Mouse (Mus musculus): ENCODE data around the gene Capn9. TPM values are rescaled to one million over a fixed set of nuclear protein-coding genes. Genes with fewer than 3 reads are reported as not detected.

Capn9 gene
- polyA plus RNA-seq, 1 experiment: not detected

- Histone ChIP-seq H3K27ac (ENCODE audit: insufficient read depth, low read length) (peak overlapping the region; percentile 74), H3K4me3 (ENCODE audit: insufficient read depth, low read length) (no peak overlapping the region), H3K4me1 (ENCODE audit: control insufficient read depth, insufficient read depth, low read length) (peaks cover 26% of the 10 kb centered on the region)
- no peak for TF ChIP-seq POLR2A (IDR thresholded peaks at IDR 0.05; ENCODE audit: low read depth, low read length)
- no peak for TF ChIP-seq CTCF (IDR thresholded peaks at IDR 0.05; ENCODE audit: borderline replicate concordance, insufficient read depth, low read length)
Measured at GRCm38 (mm10) chr8:124653568-124654475, 77.9 kb downstream of the Capn9 start.

GRCm38 (mm10) chr8:124657961-124658360 is 82.0 kb downstream of the Capn9 start:
- H3K4me3 ChIP-seq (ENCODE audit: insufficient read depth, low read length): no peak overlapping the region
- H3K4me1 ChIP-seq (ENCODE audit: control insufficient read depth, insufficient read depth, low read length): peaks cover 38% of the 10 kb centered on the region
- peak overlapping the region; percentile 2; the same call in 1 of the 2 replicates for H3K27ac ChIP-seq (ENCODE audit: insufficient read depth, low read length)
- TF ChIP-seq POLR2A (IDR thresholded peaks at IDR 0.05; ENCODE audit: low read depth, low read length): no peak
- no peak for TF ChIP-seq CTCF (IDR thresholded peaks at IDR 0.05; ENCODE audit: borderline replicate concordance, insufficient read depth, low read length)

- peak overlapping the region; percentile 2; the same call in 1 of the 2 replicates for H3K27ac ChIP-seq (ENCODE audit: insufficient read depth, low read length)
- peaks cover 33% of the 10 kb centered on the region for H3K4me1 ChIP-seq (ENCODE audit: control insufficient read depth, insufficient read depth, low read length)
- H3K4me3 ChIP-seq (ENCODE audit: insufficient read depth, low read length): no peak overlapping the region
- TF ChIP-seq CTCF (IDR thresholded peaks at IDR 0.05; ENCODE audit: borderline replicate concordance, insufficient read depth, low read length) (no peak), POLR2A (IDR thresholded peaks at IDR 0.05; ENCODE audit: low read depth, low read length) (no peak)
Measured at GRCm38 (mm10) chr8:124658415-124658814, 82.5 kb downstream of the Capn9 start.

GRCm38 (mm10) chr8:124661781-124662180 is 85.9 kb downstream of the Capn9 start:
- TF ChIP-seq CTCF (IDR thresholded peaks at IDR 0.05; ENCODE audit: borderline replicate concordance, insufficient read depth, low read length): no peak
- TF ChIP-seq POLR2A (IDR thresholded peaks at IDR 0.05; ENCODE audit: low read depth, low read length): 0 out of 2 replicates have a peak, but pooled peaks have one; percentile 43
- H3K4me3 ChIP-seq (ENCODE audit: insufficient read depth, low read length): peak overlapping the region; percentile 96
- peaks cover 16% of the 10 kb centered on the region; the same call in 1 of the 2 replicates for H3K4me1 ChIP-seq (ENCODE audit: control insufficient read depth, insufficient read depth, low read length)
- H3K27ac ChIP-seq (ENCODE audit: insufficient read depth, low read length): peak overlapping the region; percentile 94

- H3K4me3 ChIP-seq (ENCODE audit: insufficient read depth, low read length): peak overlapping the region; percentile 96
- H3K4me1 ChIP-seq (ENCODE audit: control insufficient read depth, insufficient read depth, low read length): peaks cover 16% of the 10 kb centered on the region; the same call in 1 of the 2 replicates
- peak overlapping the region; percentile 94 for H3K27ac ChIP-seq (ENCODE audit: insufficient read depth, low read length)
- TF ChIP-seq POLR2A (IDR thresholded peaks at IDR 0.05; ENCODE audit: low read depth, low read length): 0 out of 2 replicates have a peak, but pooled peaks have one; percentile 15
- no peak for TF ChIP-seq CTCF (IDR thresholded peaks at IDR 0.05; ENCODE audit: borderline replicate concordance, insufficient read depth, low read length)
Measured at GRCm38 (mm10) chr8:124662446-124663111, 86.7 kb downstream of the Capn9 start.

GRCm38 (mm10) chr8:124663112-124663873 is 87.4 kb downstream of the Capn9 start, which contains the start of gene 2310022B05Rik:
Gene 2310022B05Rik, minus strand, starts transcription at chr8:124663369.
- peak within 1 kb of the TSS; percentile 94 for H3K27ac ChIP-seq (ENCODE audit: insufficient read depth, low read length)
- peaks cover 14% of the 10 kb centered on the region; the same call in 1 of the 2 replicates for H3K4me1 ChIP-seq (ENCODE audit: control insufficient read depth, insufficient read depth, low read length)
- no peak for TF ChIP-seq CTCF (IDR thresholded peaks at IDR 0.05; ENCODE audit: borderline replicate concordance, insufficient read depth, low read length)
- TF ChIP-seq POLR2A (IDR thresholded peaks at IDR 0.05; ENCODE audit: low read depth, low read length): peak; percentile 98
- H3K4me3 ChIP-seq (ENCODE audit: insufficient read depth, low read length): peak within 1 kb of the TSS; percentile 96

GRCm38 (mm10) chr8:124663874-124664230 is 87.9 kb downstream of the Capn9 start:
- TF ChIP-seq CTCF (IDR thresholded peaks at IDR 0.05; ENCODE audit: borderline replicate concordance, insufficient read depth, low read length) (no peak), POLR2A (IDR thresholded peaks at IDR 0.05; ENCODE audit: low read depth, low read length) (0 out of 2 replicates have a peak, but pooled peaks have one; percentile 10)
- Histone ChIP-seq H3K4me3 (ENCODE audit: insufficient read depth, low read length) (peak overlapping the region; percentile 35; the same call in 1 of the 2 replicates), H3K4me1 (ENCODE audit: control insufficient read depth, insufficient read depth, low read length) (peaks cover 14% of the 10 kb centered on the region; the same call in 1 of the 2 replicates), H3K27ac (ENCODE audit: insufficient read depth, low read length) (peak overlapping the region; percentile 78)

- Histone ChIP-seq H3K27ac (ENCODE audit: insufficient read depth, low read length) (peak overlapping the region; percentile 78), H3K4me3 (ENCODE audit: insufficient read depth, low read length) (no peak overlapping the region), H3K4me1 (ENCODE audit: control insufficient read depth, insufficient read depth, low read length) (peaks cover 10% of the 10 kb centered on the region; the same call in 1 of the 2 replicates)
- TF ChIP-seq POLR2A (IDR thresholded peaks at IDR 0.05; ENCODE audit: low read depth, low read length): no peak
- no peak for TF ChIP-seq CTCF (IDR thresholded peaks at IDR 0.05; ENCODE audit: borderline replicate concordance, insufficient read depth, low read length)
Measured at GRCm38 (mm10) chr8:124664414-124664813, 88.5 kb downstream of the Capn9 start.

Other genes with a start within 250 kb of the Capn9 start
- 0.42 and 0.80 TPM in 2 replicates for gene Pgbd5, start 136.5 kb upstream of the Capn9 start, polyA plus RNA-seq (2011; ENCODE audit: insufficient read length, low read depth, missing spikeins)
- gene Cog2, start 55.3 kb upstream of the Capn9 start, polyA plus RNA-seq (2011; ENCODE audit: insufficient read length, low read depth, missing spikeins): 26.7 and 26.9 TPM in 2 replicates
- not detected in 2 replicates for gene Agt, start 6.4 kb upstream of the Capn9 start, polyA plus RNA-seq (2011; ENCODE audit: insufficient read length, low read depth, missing spikeins)
- 161 and 164 TPM in 2 replicates for gene 2310022B05Rik, start 87.3 kb downstream of the Capn9 start, polyA plus RNA-seq (2011; ENCODE audit: insufficient read length, low read depth, missing spikeins)
- gene Ttc13, start 145.9 kb downstream of the Capn9 start, polyA plus RNA-seq (2011; ENCODE audit: insufficient read length, low read depth, missing spikeins): 54.1 and 55.6 TPM in 2 replicates
- 8.2 and 10.4 TPM in 2 replicates for gene Arv1, start 146.0 kb downstream of the Capn9 start, polyA plus RNA-seq (2011; ENCODE audit: insufficient read length, low read depth, missing spikeins)
- gene Fam89a, start 175.7 kb downstream of the Capn9 start, polyA plus RNA-seq (2011; ENCODE audit: insufficient read length, low read depth, missing spikeins): not detected in 2 replicates
- not detected in 2 replicates for gene Trim67, start 217.0 kb downstream of the Capn9 start, polyA plus RNA-seq (2011; ENCODE audit: insufficient read length, low read depth, missing spikeins)

Data from embryonic fibroblast, embryonic 13.5 days (primary cell).